Mouse (Mus musculus) frontal cortex, postnatal 10 days (tissue): ENCODE results near the gene Dtx1.
A peak's percentile ranks its signal among the peaks of the same experiment; 100 is the strongest.

Experiments used
- DNase-seq, 2 experiments: peaks; one replicate each; pipeline ENCODE4 v3.0.0; 2022; ENCODE audit warnings: low spot score in 2 of 2, mixed read lengths in 1 of 2

Dtx1 gene

DNA sequence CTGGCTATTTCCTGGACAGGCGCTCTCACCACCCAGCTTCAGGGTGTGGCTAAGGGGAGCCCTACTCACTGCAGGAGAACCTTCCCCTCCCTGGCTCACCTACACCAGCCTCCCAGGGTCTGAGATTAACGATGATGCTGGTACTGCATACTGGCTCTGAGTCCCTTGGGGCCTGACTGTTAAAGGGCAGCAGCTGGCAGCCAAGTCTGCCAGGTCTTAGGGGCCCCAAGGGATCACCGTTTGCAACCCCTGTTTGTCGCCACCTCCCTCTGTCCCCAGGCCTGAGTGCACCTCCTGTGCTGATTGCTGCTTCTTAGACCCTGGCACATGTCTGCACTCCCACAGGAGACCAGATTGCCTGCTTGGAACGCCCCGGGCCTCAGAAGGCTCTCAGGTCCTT is 7.3 kb downstream of the Dtx1 start:
- DNase-seq = no peak

DNA sequence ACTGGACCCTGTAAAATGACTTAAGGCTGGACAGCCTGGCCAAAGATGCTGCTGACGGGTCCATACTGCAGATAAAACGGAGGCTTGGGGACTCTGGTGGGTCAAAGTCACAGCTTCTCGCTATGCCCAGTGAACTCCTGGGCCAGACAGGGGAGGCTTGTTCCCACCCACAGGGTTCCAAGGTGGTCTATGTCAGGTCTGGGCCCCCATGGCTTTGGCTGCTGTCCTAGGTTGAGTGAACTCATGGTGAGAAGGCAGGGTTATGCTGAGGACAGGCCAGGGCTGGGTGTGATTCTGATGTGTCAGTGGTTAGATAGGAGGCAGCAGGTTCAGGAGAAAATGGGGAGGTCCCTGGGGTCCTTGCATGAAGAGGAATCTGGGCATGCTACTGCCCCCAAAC is 8.1 kb downstream of the Dtx1 start:
- DNase-seq = no peak

DNA sequence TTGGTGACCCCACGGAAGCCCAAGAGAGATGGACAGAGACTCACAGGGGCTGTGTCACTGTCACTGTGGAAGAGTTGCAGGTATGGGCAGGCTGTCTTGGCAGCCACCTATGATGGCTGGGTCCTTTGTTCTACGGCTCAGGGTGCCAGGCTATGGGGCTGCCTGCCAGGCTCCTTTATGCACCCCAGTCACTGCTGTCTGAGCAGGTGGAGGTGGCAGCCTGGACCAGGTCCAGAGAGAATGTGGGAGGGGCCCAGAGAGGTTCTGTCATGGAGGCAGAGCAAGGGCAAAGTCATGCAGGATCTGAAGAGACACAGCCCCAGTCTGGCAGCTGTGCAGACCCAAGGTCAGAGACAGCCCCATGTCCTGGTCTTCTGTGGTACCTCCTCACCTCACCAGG is 8.8 kb downstream of the Dtx1 start:
- DNase-seq = no peak

DNA sequence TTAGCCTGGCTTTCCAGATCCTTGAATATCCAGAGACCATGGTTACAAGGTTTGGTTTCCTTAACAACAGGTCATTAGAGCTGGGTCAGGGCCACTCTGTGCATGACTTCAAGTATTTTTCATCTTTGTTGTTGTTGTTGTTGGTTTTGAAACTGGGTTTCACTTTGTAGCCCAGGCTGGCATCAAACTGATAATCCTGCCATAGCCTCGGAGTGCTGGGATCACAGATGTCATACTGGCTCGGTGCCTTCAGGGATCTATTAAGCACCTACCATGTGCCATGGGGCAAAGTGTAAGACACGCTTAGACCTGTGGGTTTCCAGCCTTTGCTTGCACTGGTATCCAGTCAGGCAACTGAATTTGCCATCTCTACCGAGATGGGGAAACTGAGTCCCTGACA is 9.3 kb downstream of the Dtx1 start:
- DNase-seq = no peak

DNA sequence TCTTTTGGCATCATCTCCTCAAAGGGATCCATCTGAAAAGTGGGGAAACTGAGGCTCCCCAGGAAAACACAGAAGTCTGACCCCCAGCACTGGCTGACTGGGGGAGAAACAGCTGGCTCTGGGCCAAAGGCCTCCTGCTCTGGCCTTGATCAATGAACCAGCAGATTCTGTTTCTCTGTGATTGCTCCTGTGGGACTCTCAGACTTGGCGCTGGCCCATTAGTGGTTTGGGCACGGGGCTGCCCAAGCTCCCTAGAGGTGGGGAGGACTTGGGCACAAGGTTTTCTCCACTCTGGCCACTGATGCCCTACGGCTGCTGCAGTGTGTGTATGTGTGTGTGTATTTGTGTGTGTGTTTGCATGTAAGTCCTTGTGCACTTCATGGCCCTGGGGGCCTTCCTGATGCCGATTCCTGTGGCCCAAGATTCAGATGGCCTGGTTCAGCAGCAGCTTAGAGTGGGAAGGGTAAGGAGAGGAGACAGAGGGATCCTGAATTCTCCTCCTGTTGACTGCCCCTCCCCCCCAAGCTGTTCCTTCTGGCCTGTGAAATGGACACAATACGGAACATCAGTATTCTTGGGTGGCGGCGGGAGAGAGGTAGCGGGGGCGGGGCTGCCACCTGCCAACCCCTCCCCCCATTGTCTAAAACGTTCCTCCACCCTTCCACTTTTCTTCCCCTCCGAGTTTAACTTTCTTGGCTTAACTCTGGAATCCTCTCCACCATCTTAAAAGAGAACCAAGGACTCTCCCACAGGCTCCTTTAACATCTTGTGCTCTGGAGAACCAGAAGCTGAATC is 10.5 kb downstream of the Dtx1 start:
- DNase-seq = no peak

DNA sequence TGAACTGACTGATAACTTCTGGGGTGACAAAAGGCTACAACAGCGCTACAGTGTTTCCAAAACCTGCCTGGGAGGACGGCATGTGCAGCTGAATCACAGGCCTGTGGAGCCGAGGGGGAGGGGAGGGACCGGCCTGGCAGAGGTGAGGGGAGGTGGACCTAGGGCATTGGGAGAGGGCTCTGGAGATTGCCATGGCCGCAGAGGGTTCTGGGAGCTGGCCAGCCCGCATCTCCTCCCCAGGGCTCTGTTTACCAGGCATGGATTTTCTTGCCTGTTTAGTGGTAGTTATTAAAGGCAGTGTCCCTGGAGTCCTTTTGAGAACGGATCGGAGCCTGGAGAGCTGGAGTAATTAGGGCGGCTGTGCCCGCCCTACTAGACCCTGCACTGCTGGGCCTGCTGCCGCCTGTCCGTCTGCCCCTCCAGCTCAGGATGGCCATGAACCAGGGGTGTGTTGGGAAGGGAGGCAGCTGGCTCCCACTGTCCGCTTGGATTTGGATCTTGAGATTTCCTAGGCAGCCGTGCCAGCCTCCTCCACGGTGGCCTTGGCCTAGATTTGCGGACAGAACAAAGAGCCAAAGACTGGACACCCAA is 12.8 kb downstream of the Dtx1 start:
- DNase-seq = peak in 1 of 2 experiments; percentile 60

DNA sequence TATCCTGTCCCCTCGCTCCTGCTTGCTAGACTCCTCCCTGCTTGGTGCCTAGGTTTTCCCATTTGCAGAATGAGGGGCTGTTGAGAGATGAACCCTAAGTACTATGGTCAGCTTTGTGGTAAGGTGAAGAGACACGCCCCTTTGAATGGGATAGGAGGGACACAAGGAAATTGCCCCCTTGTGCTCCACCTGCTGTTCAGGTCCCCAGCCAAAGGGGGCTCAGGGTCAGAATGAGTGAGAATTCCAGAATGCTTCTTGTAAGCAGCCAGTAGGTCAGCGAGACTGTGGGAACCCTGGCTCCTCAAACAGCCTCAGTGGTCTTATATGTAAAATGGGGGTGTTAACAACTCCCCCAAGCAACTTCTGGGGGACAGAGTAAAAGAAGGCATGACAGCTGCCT is 13.5 kb downstream of the Dtx1 start:
- no peak for DNase-seq

DNA sequence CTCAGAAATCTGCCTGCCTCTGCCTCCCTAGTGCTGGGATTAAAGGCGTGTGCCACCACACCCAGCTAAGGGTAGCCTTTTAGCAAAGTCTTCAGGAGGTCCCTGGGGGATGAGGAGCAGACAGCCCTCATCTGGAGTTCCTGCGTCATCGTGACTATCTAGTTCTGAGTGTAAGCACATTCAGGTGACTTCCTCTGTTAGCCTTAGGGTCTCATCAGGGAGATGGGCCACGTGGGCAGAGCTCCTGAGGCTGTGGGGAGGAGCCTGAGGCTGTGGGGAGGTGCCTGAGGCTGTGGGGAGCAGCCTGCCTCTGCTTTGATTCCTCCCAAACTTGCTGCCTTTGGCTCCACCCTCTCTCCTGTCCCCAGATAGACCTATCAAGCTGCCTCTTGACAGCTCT is 14.9 kb downstream of the Dtx1 start:
- DNase-seq = no peak

DNA sequence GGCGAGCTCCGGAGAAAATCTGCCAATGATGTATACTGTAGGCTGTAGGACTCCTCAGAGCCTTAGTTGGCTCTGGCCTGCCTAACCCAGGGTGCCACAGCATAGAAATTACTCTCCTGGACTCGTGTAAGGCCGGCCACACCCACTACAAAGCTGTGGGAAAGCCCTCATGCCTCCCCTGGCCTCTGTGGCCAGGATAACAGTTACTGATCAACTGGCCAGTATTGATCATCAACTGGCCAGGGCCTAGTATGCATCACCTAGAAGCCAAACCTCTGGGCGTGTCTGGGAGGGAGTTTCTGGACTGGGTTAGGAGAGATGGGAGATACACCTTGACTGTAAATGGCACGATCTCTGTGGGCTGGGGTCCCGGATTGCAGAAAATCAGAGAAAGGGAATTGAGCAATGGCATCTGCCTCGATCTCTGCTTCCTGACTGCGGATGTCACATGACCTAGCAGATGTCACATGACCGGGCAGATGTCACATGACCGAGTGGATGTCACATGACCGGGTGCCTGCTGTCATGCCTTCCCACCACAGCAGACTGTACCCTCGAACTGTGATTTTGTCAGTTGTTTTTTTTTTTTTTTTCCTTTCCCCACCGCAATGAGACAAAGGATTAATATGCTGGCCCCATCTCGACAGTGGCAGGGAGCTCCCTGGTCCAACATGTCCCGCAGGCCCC is 15.5 kb downstream of the Dtx1 start:
- DNase-seq = no peak

DNA sequence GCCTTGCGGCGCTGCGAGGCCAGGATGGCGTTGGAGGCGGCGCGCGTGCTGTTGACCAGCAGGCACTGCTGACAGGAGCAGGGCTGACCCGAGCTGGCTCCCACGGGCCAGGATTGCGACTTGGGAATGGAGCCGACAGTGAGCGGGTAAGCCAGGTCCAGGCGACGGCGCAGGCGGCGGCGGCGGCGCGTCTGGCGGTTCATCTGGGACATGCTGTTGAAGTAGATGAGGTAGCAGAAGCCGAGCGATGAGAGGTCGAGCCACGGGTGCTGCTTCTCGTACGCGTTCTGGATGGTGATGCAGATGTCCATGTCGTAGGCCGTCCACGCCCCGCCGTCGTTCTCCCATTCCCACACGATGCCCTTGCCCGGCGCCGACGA is 17.0 kb downstream of the Dtx1 start:
- no peak for DNase-seq

DNA sequence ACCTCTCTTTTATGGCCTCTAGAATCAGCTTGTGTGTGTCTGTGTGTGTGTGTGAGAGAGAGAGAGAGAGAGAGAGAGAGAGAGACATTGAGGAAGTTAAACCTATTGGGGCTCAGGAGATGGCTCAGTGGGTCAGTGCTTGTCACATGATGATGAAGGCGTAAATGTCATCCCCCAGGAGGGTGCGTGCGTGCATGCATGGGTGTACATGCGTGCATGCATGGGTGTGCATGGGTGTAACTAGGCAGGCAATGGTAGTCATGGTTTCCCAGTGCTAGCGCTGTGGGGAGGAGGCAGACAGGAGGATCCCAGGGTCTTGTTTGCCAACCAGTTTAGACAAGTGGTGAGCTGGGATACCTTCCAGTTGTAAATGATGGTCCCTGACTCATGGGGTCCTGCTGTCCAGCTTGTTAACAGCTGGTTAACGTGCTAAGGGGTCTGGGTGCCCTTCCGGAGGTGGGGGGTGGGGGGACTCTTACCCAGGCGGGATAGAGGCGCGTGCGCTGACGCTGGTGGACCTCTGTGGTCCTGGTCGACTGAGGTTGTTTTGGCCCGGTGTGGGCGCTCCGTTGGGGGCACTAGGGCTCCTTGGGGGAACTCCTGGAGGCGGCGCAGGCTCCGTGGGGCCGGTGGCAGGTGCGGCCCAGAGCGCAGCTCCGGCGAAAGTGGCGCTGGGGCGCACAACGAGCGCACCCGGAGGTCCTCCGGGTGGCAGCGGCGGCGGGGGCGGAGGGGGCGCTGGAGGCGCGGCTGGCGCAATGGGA is 17.6 kb downstream of the Dtx1 start:
- DNase-seq = no peak

DNA sequence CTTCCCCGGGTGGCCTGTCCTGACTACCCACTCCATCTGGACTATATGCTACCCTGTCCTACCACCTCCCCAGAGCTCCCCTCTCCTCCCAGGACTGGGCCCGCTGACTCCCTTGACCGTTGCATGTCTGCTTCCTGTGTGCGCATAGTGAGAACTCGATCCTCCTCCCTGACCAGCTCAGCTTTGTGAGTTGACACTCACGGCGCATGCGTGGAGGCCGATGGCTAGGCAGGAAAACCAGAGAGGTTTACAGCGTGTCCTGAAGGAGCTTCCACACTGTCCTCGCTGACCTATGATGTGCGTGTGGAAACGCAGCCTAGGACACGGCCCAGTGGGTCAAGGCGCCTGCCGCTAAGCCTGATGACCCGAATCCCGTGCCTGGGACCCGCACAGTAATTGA is 19.7 kb downstream of the Dtx1 start:
- no peak for DNase-seq

DNA sequence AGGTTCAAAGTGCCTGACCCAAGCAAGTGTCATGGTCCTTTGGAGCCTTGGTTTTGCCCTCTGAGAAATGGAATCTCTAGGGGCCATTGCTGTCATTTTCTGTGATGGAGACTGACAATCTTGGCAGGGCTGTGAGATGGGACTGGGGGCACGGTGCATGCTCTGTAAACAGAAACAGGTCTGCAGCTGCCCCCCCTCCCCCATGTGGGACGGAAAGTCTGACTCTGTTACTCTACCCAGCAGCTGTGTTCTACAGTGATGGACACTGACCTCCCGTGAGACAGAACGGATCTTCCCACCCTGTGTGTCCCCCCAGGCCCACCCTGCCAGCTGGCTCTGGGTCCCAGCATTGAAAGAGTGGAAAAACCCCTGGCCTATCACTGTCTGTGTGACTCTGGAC is 21.3 kb downstream of the Dtx1 start:
- DNase-seq = no peak

DNA sequence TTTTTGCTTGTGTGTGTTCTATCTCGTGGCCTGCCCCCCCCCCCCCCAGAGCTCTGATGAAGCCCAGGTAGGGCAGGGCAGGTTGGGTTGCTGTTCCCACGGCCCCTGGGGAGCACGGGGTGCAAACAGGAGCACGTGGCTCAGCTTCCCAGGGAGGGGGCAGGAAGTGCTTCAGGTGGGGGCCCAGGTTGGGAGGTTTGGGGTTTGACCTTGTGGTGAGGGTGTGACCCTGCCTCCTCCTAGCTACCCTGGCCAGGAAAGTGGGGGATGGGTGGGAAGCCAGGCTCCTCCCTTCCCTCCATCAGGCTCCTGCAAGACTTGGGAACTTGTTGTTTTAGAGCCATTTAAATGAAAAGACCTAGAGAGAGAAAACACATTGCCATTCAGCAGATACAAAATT is 23.3 kb downstream of the Dtx1 start:
- no peak for DNase-seq

DNA sequence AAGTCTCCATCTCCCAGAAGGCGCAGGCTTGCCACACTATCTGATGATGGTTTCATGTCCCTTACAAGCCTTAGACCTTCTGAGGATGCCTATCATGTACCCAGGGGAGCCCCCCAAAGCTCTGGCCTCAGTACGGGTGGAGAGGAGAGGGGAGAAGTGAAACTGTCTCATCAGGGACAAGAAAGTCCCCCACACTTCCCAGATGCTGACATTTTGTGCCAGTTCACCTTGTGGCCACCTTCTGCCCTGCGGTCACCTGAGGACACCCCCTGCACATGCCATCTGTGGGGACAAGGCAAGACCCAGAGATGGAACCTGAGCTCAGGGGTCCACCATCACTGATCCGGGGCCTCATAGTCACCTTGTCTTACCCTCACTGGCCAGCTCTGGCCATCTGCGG is 23.8 kb downstream of the Dtx1 start:
- DNase-seq = no peak

DNA sequence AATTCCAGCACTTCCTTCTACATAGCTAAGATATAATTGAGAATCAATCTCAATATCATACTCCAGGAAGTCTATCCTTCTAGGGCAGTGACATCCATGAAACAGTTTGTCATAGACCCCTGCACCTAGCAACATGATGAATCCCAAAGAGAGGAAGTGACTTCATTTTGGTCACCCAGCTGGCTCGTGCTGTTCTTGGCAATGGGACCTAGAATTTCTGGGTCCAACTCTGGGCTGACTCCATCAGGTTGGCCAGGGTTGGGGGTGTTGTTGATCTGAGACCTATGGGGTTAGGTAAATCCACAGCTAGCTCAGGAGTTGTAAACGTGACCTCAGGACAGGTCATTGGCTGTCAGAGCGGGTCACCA is 24.3 kb downstream of the Dtx1 start:
- DNase-seq = no peak

DNA sequence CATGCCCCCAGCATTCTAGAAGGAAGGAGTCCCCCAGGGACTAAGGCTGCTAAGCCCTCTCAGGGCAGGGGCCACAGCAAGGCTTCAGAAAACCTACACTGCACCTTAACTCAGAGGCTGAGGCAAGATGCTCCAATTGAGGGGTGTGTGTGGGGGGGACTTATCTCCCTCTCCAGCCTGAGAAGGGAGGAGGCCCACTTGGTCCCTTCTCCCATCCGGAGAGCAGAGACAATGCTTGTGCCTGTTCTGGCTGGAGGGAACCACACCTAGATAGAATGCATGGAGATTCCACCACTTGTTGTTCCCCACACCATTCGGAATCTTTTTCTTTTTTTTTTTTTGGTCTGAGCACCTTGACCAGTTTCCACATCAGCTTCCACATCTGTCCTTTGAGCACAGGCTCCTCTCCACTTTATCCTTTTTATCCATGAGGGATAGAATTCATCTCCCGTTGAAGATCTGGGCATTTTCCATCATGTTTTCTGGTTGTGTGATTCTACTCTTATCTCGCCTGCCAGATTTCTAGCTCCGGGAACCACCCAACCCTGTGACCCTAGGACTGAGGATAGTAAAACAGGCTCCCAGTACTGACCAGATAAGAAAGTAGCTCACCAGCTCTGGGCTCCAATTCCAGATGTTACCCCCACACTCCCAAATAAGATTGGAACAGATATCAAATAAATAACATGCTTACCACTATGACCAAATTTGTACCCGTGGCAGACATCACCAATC is 24.8 kb downstream of the Dtx1 start:
- no peak for DNase-seq

DNA sequence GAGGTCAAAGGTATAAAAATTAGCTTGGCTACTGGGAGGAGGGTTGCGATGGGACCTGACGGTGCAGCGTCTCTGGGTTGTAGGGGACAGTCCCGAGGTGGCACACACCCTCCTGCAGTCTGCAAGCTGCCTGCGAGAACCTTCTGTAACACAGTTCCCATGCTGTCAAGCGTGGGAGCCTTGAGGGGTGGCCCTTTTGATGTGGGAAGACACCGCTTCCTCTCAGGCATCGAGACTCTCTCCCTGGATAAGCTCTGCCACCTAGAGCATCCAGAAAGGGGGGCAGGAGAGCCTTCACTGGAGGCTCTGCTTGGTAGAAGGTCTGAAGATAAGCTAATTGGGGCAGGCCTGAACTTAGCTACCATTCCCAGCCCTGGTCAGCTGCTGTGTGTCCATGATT is 26.0 kb downstream of the Dtx1 start:
- no peak for DNase-seq

DNA sequence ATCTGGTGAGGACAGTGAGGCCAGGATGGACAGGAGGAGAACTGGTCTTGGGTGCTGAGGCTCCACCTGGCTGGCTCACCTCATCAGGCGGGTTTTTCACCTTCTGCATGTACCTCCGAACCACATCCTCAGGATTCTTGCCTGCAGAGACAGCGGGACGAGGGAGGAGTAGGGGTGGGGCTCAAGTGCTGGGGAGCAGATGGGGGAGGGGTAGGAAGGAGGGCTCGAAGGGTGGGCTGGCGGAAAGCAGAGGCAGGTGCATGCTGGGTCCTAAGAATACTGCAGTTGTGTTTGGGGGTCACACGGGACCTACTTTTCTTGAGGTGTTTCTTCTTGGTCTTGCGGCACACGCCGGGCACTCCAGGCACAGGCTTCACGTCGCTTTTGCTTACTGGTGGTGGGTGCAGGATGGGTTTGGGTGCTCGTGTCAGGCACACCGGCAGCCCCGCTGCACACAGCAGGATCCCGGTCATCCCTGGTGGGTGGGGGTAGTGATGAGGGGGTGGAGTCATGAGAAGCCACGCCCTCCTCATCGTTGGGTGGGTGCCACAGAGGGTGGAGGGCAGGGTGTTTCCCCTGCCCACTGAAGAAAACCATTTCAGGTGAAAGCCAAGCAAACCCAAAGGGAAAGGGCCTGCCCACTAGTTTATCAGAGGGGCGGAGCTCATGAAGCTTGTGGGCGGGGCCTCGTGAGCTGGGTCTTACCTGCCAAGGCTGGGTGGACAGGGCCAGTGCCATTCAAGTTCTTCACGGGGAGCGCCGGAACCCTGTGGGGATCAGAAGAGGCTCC is 28.6 kb downstream of the Dtx1 start:
- no peak for DNase-seq

DNA sequence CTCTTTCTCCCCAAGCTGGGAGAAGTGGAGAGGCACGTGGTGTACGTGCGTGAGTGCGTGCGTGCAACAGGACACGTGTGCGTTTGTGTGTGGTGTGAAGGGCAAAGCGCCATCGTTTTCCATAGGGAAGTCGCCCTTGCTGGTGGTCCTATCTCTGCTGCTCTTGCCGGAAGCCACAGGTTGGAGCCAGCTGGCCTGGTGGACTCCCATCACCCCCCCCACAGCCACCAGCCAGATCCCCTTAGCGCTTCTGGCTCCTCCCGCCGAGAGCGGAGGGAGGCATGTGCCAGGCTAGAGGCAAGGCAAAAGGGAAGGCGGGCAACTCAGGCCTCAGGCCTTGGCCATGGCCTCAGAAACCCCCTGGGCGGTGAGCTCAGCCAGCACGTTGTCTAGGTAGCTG is 30.8 kb downstream of the Dtx1 start:
- DNase-seq = no peak
